Mouse (Mus musculus) neural tube, embryonic 11.5 days (tissue): ENCODE data around the gene Stxbp6. TPM values are rescaled to one million over a fixed set of nuclear protein-coding genes. Genes with fewer than 3 reads are reported as not detected.

Source experiments
- ATAC-seq: fragments of 200-750 bp; cut with Nextera tagmentation; 2 replicates; pipeline ENCODE4 v1.8.0; 2017; ENCODE audit warnings: moderate number of reproducible peaks, mild to moderate bottlenecking, moderate TSS enrichment, moderate library complexity; ENCODE audit not compliant: insufficient read depth, low FRiP score, low TSS enrichment
- DNase-seq: peaks from one replicate; pipeline ENCODE4 v3.0.0-alpha.2; 2015; ENCODE audit warnings: low spot score
- H3K27ac ChIP-seq: fragments of 300-500 bp; sonication (generic); 2 replicates; pipeline ENCODE4 v1.5.1; 2014; ENCODE audit warnings: low read depth, mild to moderate bottlenecking, low read length
- H3K27me3 ChIP-seq: fragments of 300-500 bp; sonication (generic); 2 replicates; pipeline ENCODE4 v1.6.1; 2014; ENCODE audit warnings: mild to moderate bottlenecking, low read length, mixed read lengths; ENCODE audit not compliant: control insufficient read depth, insufficient read depth
- H3K36me3 ChIP-seq: fragments of 300-500 bp; sonication (generic); 2 replicates; pipeline ENCODE4 v1.6.1; 2014; ENCODE audit warnings: mild to moderate bottlenecking, low read length, moderate library complexity, mixed read lengths; ENCODE audit not compliant: control insufficient read depth, insufficient read depth
- H3K4me1 ChIP-seq: fragments of 300-500 bp; sonication (generic); 2 replicates; pipeline ENCODE4 v1.6.1; 2014; ENCODE audit warnings: low read length, mixed read lengths; ENCODE audit not compliant: control insufficient read depth, insufficient read depth
- H3K4me2 ChIP-seq: fragments of 300-500 bp; sonication (generic); 2 replicates; pipeline ENCODE4 v1.6.1; 2014; ENCODE audit warnings: low read depth, mild to moderate bottlenecking, moderate library complexity
- H3K4me3 ChIP-seq: fragments of 300-500 bp; sonication (generic); 2 replicates; pipeline ENCODE4 v1.5.1; 2014; ENCODE audit warnings: low read depth, low read length
- H3K9ac ChIP-seq: fragments of 300-500 bp; sonication (generic); 2 replicates; pipeline ENCODE4 v1.6.1; 2014; ENCODE audit warnings: mild to moderate bottlenecking, low read length
- H3K9me3 ChIP-seq: fragments of 300-500 bp; sonication (generic); 2 replicates; pipeline ENCODE4 v1.6.1; 2016; ENCODE audit warnings: low read length; ENCODE audit not compliant: control insufficient read depth
- WGBS: fragments of 180-500 bp; shearing (Covaris S2); extraction: QIAGEN DNeasy Blood & Tissue Kit; methylation state at CpG from one replicate; pipeline ENCODE4 v1.1.7; 2014; 5-methylcytosine and 5-hydroxymethylcytosine counted together
- polyA plus RNA-seq: library from polyadenylated mRNA; unstranded; fragments of >200 nt; fragmentation: Nextera tagmentation; extraction: Ambion mirVana; gene quantifications from 2 replicates; pipeline ENCODE4 v1.2.1, GENCODE M21; 2014

The Stxbp6 gene
- polyA plus RNA-seq, 1 experiment from 2014 or later = 11.9 TPM

GRCm38 (mm10) chr12:44939106-44939505 is 135.4 kb downstream of the Stxbp6 start:
- Histone ChIP-seq H3K27ac (no peak overlapping the region), H3K36me3 (no peaks in the 10 kb centered on the region), H3K4me3 (no peak overlapping the region), H3K4me2 (no peak overlapping the region), H3K27me3 (no peaks in the 10 kb centered on the region), H3K4me1 (no peaks in the 10 kb centered on the region), H3K9ac (no peak overlapping the region), H3K9me3 (no peaks in the 10 kb centered on the region)
- no peak for ATAC-seq
- no peak for DNase-seq
- 87% methylated on average over 8 of the region's 8 CpGs for WGBS

DNA sequence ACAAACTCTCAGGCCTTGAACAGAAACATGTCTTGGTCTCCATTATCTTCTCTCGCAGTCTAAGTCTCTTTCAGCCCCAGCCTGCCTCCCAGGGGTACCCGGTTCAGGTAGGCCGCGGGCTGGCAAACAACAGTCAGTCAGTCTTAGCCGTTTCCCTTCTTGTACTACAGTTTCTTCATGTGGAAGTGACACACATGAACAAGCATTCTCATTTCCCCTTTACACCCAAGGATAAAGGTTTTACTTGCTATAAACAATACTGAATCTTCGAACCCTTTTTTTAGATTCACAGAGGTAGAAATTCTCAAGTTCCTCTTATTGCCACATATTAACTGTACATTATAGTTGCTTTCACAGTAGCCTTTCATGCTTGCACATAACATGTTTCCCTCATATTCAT is 141.6 kb downstream of the Stxbp6 start:
- no peaks in the 10 kb centered on the region for H3K4me1 ChIP-seq
- DNase-seq (no peak), ATAC-seq (no peak)
- no peak overlapping the region for H3K4me3 ChIP-seq
- no peaks in the 10 kb centered on the region for H3K27me3 ChIP-seq
- H3K9ac ChIP-seq = no peak overlapping the region
- 85% methylated on average over 6 of the region's 6 CpGs for WGBS
- no peaks in the 10 kb centered on the region for H3K9me3 ChIP-seq
- H3K4me2 ChIP-seq = no peak overlapping the region
- no peaks in the 10 kb centered on the region for H3K36me3 ChIP-seq
- H3K27ac ChIP-seq = no peak overlapping the region

DNA sequence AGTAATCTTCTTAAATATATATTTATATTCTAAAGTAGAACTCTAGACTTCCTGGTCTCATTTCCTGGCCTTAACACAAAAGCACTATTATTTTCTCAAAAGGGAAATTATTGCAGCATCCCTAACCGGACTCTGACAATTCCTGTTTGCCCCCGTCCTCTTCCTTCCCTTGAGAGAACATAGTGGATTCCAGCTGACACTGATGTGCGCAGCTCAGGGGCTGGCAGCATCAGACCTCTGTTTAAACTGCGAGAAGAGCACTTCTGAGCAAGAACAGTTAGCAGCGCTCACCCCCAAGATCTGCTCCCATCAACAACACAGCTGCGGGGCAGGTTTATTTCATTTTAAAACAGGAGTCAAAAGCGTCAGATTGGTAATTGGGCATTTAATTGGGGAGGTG is 142.8 kb downstream of the Stxbp6 start:
- Histone ChIP-seq H3K4me3 (no peak overlapping the region), H3K36me3 (no peaks in the 10 kb centered on the region), H3K4me1 (no peaks in the 10 kb centered on the region), H3K9ac (no peak overlapping the region), H3K27me3 (no peaks in the 10 kb centered on the region), H3K9me3 (no peaks in the 10 kb centered on the region), H3K4me2 (no peak overlapping the region), H3K27ac (no peak overlapping the region)
- 85% methylated on average over 7 of the region's 7 CpGs for WGBS
- ATAC-seq = no peak
- DNase-seq = no peak

- no peak overlapping the region for H3K27ac ChIP-seq
- H3K4me2 ChIP-seq = no peak overlapping the region
- ATAC-seq = no peak
- 22% methylated on average over 3 of the region's 3 CpGs for WGBS
- no peaks in the 10 kb centered on the region for H3K36me3 ChIP-seq
- H3K27me3 ChIP-seq = no peaks in the 10 kb centered on the region
- H3K4me3 ChIP-seq = no peak overlapping the region
- H3K9me3 ChIP-seq = no peaks in the 10 kb centered on the region
- H3K4me1 ChIP-seq = no peaks in the 10 kb centered on the region
- H3K9ac ChIP-seq = no peak overlapping the region
- DNase-seq = no peak
Observed at GRCm38 (mm10) chr12:44928456-44928855, 146.1 kb downstream of the Stxbp6 start.

DNA sequence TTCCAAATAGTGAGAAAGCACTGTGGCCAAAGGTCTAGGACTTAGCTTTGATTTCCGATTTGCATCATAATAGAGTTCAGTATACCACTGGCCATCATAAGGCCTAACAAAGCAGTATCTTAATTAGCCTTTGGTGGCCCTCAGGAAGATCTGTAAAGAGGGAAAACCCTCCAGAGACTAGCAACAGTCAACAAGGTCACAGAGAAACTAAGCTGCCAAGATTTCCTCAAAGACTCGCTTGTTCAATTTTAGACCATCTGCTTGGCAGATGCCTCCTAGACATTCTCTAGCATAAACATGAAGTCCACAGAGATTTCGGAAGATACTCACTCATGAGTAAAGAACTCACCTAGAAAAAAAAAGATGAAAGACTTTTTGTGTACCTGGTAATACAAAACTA is 148.6 kb downstream of the Stxbp6 start:
- Histone ChIP-seq H3K27ac (no peak overlapping the region), H3K4me2 (no peak overlapping the region), H3K4me3 (no peak overlapping the region), H3K9me3 (no peaks in the 10 kb centered on the region), H3K9ac (no peak overlapping the region), H3K27me3 (no peaks in the 10 kb centered on the region), H3K4me1 (no peaks in the 10 kb centered on the region), H3K36me3 (no peaks in the 10 kb centered on the region)
- ATAC-seq (no peak), DNase-seq (no peak)
- 60% methylated on average over 3 of the region's 3 CpGs for WGBS

DNA sequence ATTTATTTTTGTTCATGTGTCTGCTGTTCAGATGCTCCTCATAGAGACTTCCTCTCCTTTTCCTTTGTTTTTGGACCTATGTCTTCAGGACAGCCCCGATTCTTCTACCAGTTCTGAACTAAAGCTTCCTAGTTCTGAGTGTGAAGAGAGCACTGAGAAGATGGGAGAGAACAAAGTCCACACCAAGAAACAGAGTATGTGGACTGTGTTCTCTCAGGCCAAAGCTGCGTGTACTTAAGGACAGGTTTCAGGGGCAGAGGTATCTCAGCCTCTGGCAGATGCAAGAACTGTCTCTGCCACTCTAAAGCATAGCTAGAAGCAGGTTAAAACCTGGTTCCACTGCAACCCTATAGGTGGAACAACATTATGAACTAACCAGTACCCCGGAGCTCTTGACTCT is 151.2 kb downstream of the Stxbp6 start:
- H3K36me3 ChIP-seq = no peaks in the 10 kb centered on the region
- no peak overlapping the region for H3K4me2 ChIP-seq
- no peak overlapping the region for H3K27ac ChIP-seq
- no peaks in the 10 kb centered on the region for H3K9me3 ChIP-seq
- H3K9ac ChIP-seq = no peak overlapping the region
- DNase-seq = no peak
- WGBS = 94% methylated on average over 3 of the region's 3 CpGs
- H3K4me1 ChIP-seq = no peaks in the 10 kb centered on the region
- no peak overlapping the region for H3K4me3 ChIP-seq
- H3K27me3 ChIP-seq = no peaks in the 10 kb centered on the region
- ATAC-seq = no peak

DNA sequence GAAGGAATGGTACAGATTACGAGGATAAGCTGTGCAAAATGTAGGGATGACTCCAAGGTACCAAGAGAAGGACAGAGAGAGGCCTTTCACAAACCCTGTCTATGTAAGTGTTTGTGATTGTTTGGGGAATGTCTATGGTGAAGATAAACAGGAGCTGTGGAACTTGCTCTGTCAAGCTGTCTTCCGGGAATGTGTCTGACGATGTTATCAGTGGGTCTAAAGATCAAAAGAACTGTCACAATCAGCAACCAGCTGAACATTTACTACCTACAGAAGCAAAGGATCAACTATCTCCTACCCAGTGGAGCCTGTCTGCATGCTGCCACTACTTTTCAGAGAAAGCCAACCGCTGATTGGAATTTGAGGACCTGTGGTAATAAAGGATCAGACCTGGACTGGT is 152.3 kb downstream of the Stxbp6 start:
- Histone ChIP-seq H3K27ac (no peak overlapping the region), H3K4me1 (no peaks in the 10 kb centered on the region), H3K36me3 (no peaks in the 10 kb centered on the region), H3K9me3 (no peaks in the 10 kb centered on the region), H3K27me3 (no peaks in the 10 kb centered on the region), H3K9ac (no peak overlapping the region), H3K4me3 (no peak overlapping the region), H3K4me2 (no peak overlapping the region)
- ATAC-seq (no peak), DNase-seq (no peak)
- WGBS = 74% methylated on average over 4 of the region's 4 CpGs

DNA sequence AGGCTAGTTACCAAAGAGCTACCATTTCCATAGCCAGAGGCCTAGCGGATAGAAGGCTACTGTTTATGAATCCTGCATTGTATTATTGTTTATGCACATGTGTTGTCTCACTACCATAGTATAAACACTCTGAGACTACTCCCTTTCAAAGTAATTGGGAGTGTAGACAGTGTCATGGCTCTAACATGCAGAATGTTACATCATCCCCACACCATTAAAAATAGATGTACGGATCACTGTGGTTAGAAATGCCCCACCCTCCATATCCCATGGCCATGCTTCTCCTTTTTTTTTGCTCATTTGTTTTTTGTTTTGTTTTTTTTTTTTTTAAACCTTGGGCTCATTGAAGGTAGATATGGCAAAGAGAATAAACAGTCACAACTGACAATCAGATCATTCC is 154.9 kb downstream of the Stxbp6 start:
- DNase-seq (no peak), ATAC-seq (no peak)
- H3K36me3 ChIP-seq = no peaks in the 10 kb centered on the region
- H3K9me3 ChIP-seq = no peaks in the 10 kb centered on the region
- 92% methylated on average over 2 of the region's 2 CpGs for WGBS
- no peaks in the 10 kb centered on the region for H3K4me1 ChIP-seq
- no peaks in the 10 kb centered on the region for H3K27me3 ChIP-seq
- no peak overlapping the region for H3K4me2 ChIP-seq
- H3K9ac ChIP-seq = no peak overlapping the region
- H3K4me3 ChIP-seq = no peak overlapping the region
- no peak overlapping the region for H3K27ac ChIP-seq

DNA sequence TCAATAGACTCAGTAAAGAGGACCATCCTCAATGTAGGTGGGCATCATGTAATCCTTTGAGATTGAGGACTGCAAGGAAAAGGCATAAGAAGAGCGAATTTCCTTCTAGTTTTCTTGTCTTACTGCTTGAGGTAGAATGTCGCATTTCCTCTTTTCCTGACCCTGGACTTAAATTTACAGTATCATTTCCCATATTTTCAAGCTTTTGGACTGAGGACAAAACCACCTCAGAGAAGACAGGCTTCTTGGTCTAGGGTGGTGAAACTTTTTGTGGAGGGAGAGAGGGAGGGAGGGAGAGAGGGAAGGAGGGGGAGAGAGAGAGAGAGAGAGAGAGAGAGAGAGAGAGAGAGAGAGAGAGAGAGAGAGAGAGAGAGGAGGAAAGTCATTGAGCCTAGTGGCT is 155.6 kb downstream of the Stxbp6 start:
- DNase-seq (no peak), ATAC-seq (no peak)
- no peaks in the 10 kb centered on the region for H3K27me3 ChIP-seq
- no peaks in the 10 kb centered on the region for H3K9me3 ChIP-seq
- 96% methylated on average over 2 of the region's 2 CpGs for whole genome bisulfite sequencing
- no peaks in the 10 kb centered on the region for H3K4me1 ChIP-seq
- no peak overlapping the region for H3K4me3 ChIP-seq
- H3K4me2 ChIP-seq = no peak overlapping the region
- no peaks in the 10 kb centered on the region for H3K36me3 ChIP-seq
- H3K27ac ChIP-seq = no peak overlapping the region
- H3K9ac ChIP-seq = no peak overlapping the region
